Mouse (Mus musculus): ENCODE measurements around the gene Chil4. TPM values are rescaled to one million over a fixed set of nuclear protein-coding genes. Genes with fewer than 3 reads are reported as not detected.

Chil4 gene
- polyA plus RNA-seq, 1 experiment from 2014 or later: not detected

Other genes with a start within 250 kb of the Chil4 start
- gene Ovgp1, start 245.8 kb downstream of the Chil4 start, polyA plus RNA-seq (2015; fragmentation: Nextera tagmentation; extraction: Ambion mirVana): 0.86 and 1.2 TPM in 2 replicates
- gene Pifo, start 204.9 kb downstream of the Chil4 start, polyA plus RNA-seq (2015; fragmentation: Nextera tagmentation; extraction: Ambion mirVana): 0.19 TPM in 1 of 2 replicates, not detected in the other
- gene Chil5, start 186.7 kb downstream of the Chil4 start, polyA plus RNA-seq (2015; fragmentation: Nextera tagmentation; extraction: Ambion mirVana): 0.21 TPM in 1 of 2 replicates, not detected in the other
- 0.10 and 0.24 TPM in 2 replicates for gene Chia1, start 106.3 kb downstream of the Chil4 start, polyA plus RNA-seq (2015; fragmentation: Nextera tagmentation; extraction: Ambion mirVana)
- 1.0 and 1.3 TPM in 2 replicates for gene Chil3, start 51.9 kb downstream of the Chil4 start, polyA plus RNA-seq (2015; fragmentation: Nextera tagmentation; extraction: Ambion mirVana)
- not detected in 2 replicates for gene Chil6, start 186.7 kb upstream of the Chil4 start, polyA plus RNA-seq (2015; fragmentation: Nextera tagmentation; extraction: Ambion mirVana)

Data from stomach, embryonic 15.5 days (tissue).